Mouse (Mus musculus) cortical plate, adult 2 months (tissue): ENCODE data around the gene Gper1. TPM values are rescaled to one million over a fixed set of nuclear protein-coding genes. Genes with fewer than 3 reads are reported as not detected.
A peak's percentile ranks its signal among the peaks of the same experiment; 100 is the strongest.

Experiments used
- H3K27ac ChIP-seq: fragments of 200-500 bp; 2 replicates; pipeline ENCODE4 v1.5.1; 2012; ENCODE audit warnings: low read length, control low read depth, inconsistent platforms; ENCODE audit not compliant: insufficient read depth
- H3K4me1 ChIP-seq: fragments of 200-500 bp; 2 replicates; pipeline ENCODE4 v1.6.1; 2011; ENCODE audit warnings: low read length; ENCODE audit not compliant: control insufficient read depth, insufficient read depth
- H3K4me3 ChIP-seq: fragments of 200-500 bp; 2 replicates; pipeline ENCODE4 v1.5.1; 2011; ENCODE audit warnings: mild to moderate bottlenecking, low read length, control low read depth; ENCODE audit not compliant: insufficient read depth
- CTCF ChIP-seq: fragments of 200-500 bp; IDR thresholded peaks from 2 replicates; pipeline ENCODE4 v1.5.1; 2011; ENCODE audit warnings: mild to moderate bottlenecking, control low read depth, low read length; ENCODE audit not compliant: insufficient read depth; ENCODE audit errors: extremely low read depth
- POLR2A ChIP-seq: fragments of 200-500 bp; IDR thresholded peaks from 2 replicates; pipeline ENCODE4 v1.6.1; 2011; ENCODE audit warnings: mild to moderate bottlenecking, low read length, control low read depth; ENCODE audit not compliant: insufficient read depth; ENCODE audit errors: extremely low read depth
- polyA plus RNA-seq: library from polyadenylated mRNA; depleted of rRNA; stranded (reverse); fragments of >200 nt; gene quantifications from 2 replicates; pipeline ENCODE4 v1.2.3, GENCODE M21; 2012

Gene Gper1
- polyA plus RNA-seq, 1 experiment, result 4.8 TPM

- TF ChIP-seq CTCF, result no peak
- no peak for TF ChIP-seq POLR2A
- H3K4me3 ChIP-seq, result no peak overlapping the region
- H3K4me1 ChIP-seq, result peaks cover 13% of the 10 kb centered on the region
Measured at GRCm38 (mm10) chr5:139425198-139425597, 2.2 kb downstream of the Gper1 start.

GRCm38 (mm10) chr5:139427001-139427400, 4.0 kb downstream of the Gper1 start:
- TF ChIP-seq CTCF (no peak), POLR2A (no peak)
- peaks cover 20% of the 10 kb centered on the region for H3K4me1 ChIP-seq

More at GRCm38 (mm10) chr5:139425198-139425597, 2.2 kb downstream of the Gper1 start:
- H3K27ac ChIP-seq, result no peak overlapping the region

GRCm38 (mm10) chr5:139427989-139428388, 5.0 kb downstream of the Gper1 start:
- Histone ChIP-seq H3K4me1 (peaks cover 26% of the 10 kb centered on the region), H3K4me3 (no peak overlapping the region), H3K27ac (no peak overlapping the region)
- TF ChIP-seq CTCF (no peak), POLR2A (no peak)

More at GRCm38 (mm10) chr5:139427001-139427400, 4.0 kb downstream of the Gper1 start:
- Histone ChIP-seq H3K27ac (no peak overlapping the region), H3K4me3 (no peak overlapping the region)

GRCm38 (mm10) chr5:139429818-139430341, 6.9 kb downstream of the Gper1 start:
- Histone ChIP-seq H3K27ac (no peak overlapping the region), H3K4me3 (no peak overlapping the region), H3K4me1 (peaks cover 30% of the 10 kb centered on the region)
- TF ChIP-seq POLR2A, result no peak
- TF ChIP-seq CTCF, result no peak

- H3K27ac ChIP-seq, result no peak overlapping the region
- peaks cover 34% of the 10 kb centered on the region for H3K4me1 ChIP-seq
- TF ChIP-seq POLR2A (no peak), CTCF (no peak)
Measured at GRCm38 (mm10) chr5:139432333-139432732, 9.4 kb downstream of the Gper1 start.

GRCm38 (mm10) chr5:139432747-139433508, 10.0 kb downstream of the Gper1 start:
- Histone ChIP-seq H3K4me1 (peaks cover 33% of the 10 kb centered on the region), H3K27ac (0 out of 2 replicates have a peak overlapping the region, but pooled peaks have one; percentile 32), H3K4me3 (no peak overlapping the region)
- TF ChIP-seq POLR2A (no peak), CTCF (no peak)

More at GRCm38 (mm10) chr5:139432333-139432732, 9.4 kb downstream of the Gper1 start:
- no peak overlapping the region for H3K4me3 ChIP-seq

- Histone ChIP-seq H3K27ac (peak overlapping the region; percentile 22), H3K4me3 (no peak overlapping the region), H3K4me1 (peaks cover 33% of the 10 kb centered on the region)
- TF ChIP-seq POLR2A, result no peak
- no peak for TF ChIP-seq CTCF
Measured at GRCm38 (mm10) chr5:139433842-139434568, 11.1 kb downstream of the Gper1 start.

- H3K4me1 ChIP-seq, result peaks cover 31% of the 10 kb centered on the region
- H3K4me3 ChIP-seq, result no peak overlapping the region
- H3K27ac ChIP-seq, result peak overlapping the region; percentile 22; the same call in 1 of the 2 replicates
- no peak for TF ChIP-seq CTCF
Measured at GRCm38 (mm10) chr5:139434940-139435339, 12.0 kb downstream of the Gper1 start.

- Histone ChIP-seq H3K4me3 (no peak overlapping the region), H3K27ac (no peak overlapping the region), H3K4me1 (peaks cover 23% of the 10 kb centered on the region)
- TF ChIP-seq CTCF, result no peak
- no peak for TF ChIP-seq POLR2A
Measured at GRCm38 (mm10) chr5:139437769-139438168, 14.8 kb downstream of the Gper1 start.

GRCm38 (mm10) chr5:139438440-139438839, 15.5 kb downstream of the Gper1 start:
- TF ChIP-seq CTCF (no peak), POLR2A (no peak)
- H3K4me1 ChIP-seq, result peaks cover 23% of the 10 kb centered on the region
- H3K27ac ChIP-seq, result 0 out of 2 replicates have a peak overlapping the region, but pooled peaks have one; percentile 5
- no peak overlapping the region for H3K4me3 ChIP-seq
